Mouse (Mus musculus) fat pad, adult 2 months (tissue): ENCODE results near the gene Adipor1.
"Not testable (repeated sequence)": the region's sequence is repeated elsewhere in the genome, so short reads cannot be mapped to it uniquely, and the experiment has no call there.

ENCODE experiments used
- DNase-seq: peaks from one replicate; pipeline ENCODE4 v3.0.0-alpha.2; 2011; ENCODE audit warnings: low read depth, low spot score; ENCODE audit errors: extremely low read depth

Gene Adipor1

GRCm38 (mm10) chr1:134419176-134419575, 4.0 kb downstream of the Adipor1 start:
- no peak for DNase-seq

- DNase-seq = no peak
Observed at GRCm38 (mm10) chr1:134419751-134420458, 4.7 kb downstream of the Adipor1 start.

GRCm38 (mm10) chr1:134423911-134424310, 8.7 kb downstream of the Adipor1 start:
- DNase-seq = no peak

GRCm38 (mm10) chr1:134426289-134426688, 11.1 kb downstream of the Adipor1 start:
- no peak for DNase-seq

- no peak for DNase-seq
Observed at GRCm38 (mm10) chr1:134433002-134433401, 17.8 kb downstream of the Adipor1 start.

GRCm38 (mm10) chr1:134433473-134433872, 18.3 kb downstream of the Adipor1 start:
- no peak for DNase-seq

GRCm38 (mm10) chr1:134435414-134435813, 20.2 kb downstream of the Adipor1 start:
- no peak for DNase-seq

- no peak for DNase-seq
Observed at GRCm38 (mm10) chr1:134440437-134440836, 25.3 kb downstream of the Adipor1 start.

- DNase-seq = not testable (repeated sequence)
Observed at GRCm38 (mm10) chr1:134441737-134442136, 26.6 kb downstream of the Adipor1 start.

- no peak for DNase-seq
Observed at GRCm38 (mm10) chr1:134442394-134442793, 27.2 kb downstream of the Adipor1 start.

- not testable (repeated sequence) for DNase-seq
Observed at GRCm38 (mm10) chr1:134443288-134443687, 28.1 kb downstream of the Adipor1 start.

GRCm38 (mm10) chr1:134445418-134445817, 30.2 kb downstream of the Adipor1 start:
- no peak for DNase-seq

GRCm38 (mm10) chr1:134448537-134448936, 33.4 kb downstream of the Adipor1 start:
- DNase-seq = not testable (repeated sequence)

- no peak for DNase-seq
Observed at GRCm38 (mm10) chr1:134450201-134450600, 35.0 kb downstream of the Adipor1 start.

GRCm38 (mm10) chr1:134450986-134451385, 35.8 kb downstream of the Adipor1 start:
- DNase-seq = no peak

- DNase-seq = peak; percentile 25
Observed at GRCm38 (mm10) chr1:134454904-134455824, 40.0 kb downstream of the Adipor1 start, which contains the start of gene Klhl12. Klhl12 (plus strand) TSS chr1:134455531.

GRCm38 (mm10) chr1:134456060-134456459, 40.9 kb downstream of the Adipor1 start:
- DNase-seq = no peak

- no peak for DNase-seq
Observed at GRCm38 (mm10) chr1:134458139-134458727, 43.1 kb downstream of the Adipor1 start.

- no peak for DNase-seq
Observed at GRCm38 (mm10) chr1:134460294-134461284, 45.4 kb downstream of the Adipor1 start.
